In genomic region chr4:140787414-140787813, GRCm38 (mm10) we compare ENCODE assay signal across 10 mouse cellular contexts. TPM values are rescaled to one million over a fixed set of nuclear protein-coding genes. Genes with fewer than 3 reads are reported as not detected.
DNase-seq lines count a peak whose midpoint lies in the region; ATAC-seq and TF ChIP-seq lines count a peak whose summit lies in the region.
"Had no signal": no experiment of that assay in that cellular context is flagged by ENCODE, and none has a peak within 500 bp of the region (broad histone marks: within the 10 kb centered on the region; RNA-seq: fewer than 3 reads in every experiment).

No protein-coding gene starts in this region.

- intact Hi-C loops in gastrocnemius, postnatal 14 days (cut with DNase I; ENCODE audit: low total_unique reads) = loop anchor here (5.0 kb wide), 1 partner anchor 165 kb away; no protein-coding TSS in a partner anchor
- intact Hi-C loops in heart, postnatal 25 days (cut with DNase I) = no loop called here
- intact Hi-C loops in left cerebral cortex, postnatal 4 days (cut with DNase I) = no loop called here

- no peak overlapping the region for H3K4me3 ChIP-seq in bone marrow, adult 2 months (replicated peaks; ENCODE audit: control insufficient read depth, low read depth, low read length)
- no peak overlapping the region for H3K4me3 ChIP-seq in lung, embryonic 14.5 days (ENCODE audit: low read depth, low read length)
- no peak overlapping the region for H3K4me3 ChIP-seq in midbrain, embryonic 13.5 days (replicated peaks)

- peak overlapping the region; percentile 96 for H3K27ac ChIP-seq in bone marrow, adult 2 months (ENCODE audit: control insufficient read depth, insufficient read depth, low read depth, low read length, poor library complexity)
- no peak overlapping the region for H3K27ac ChIP-seq in lung, embryonic 14.5 days (ENCODE audit: low read depth)
- no peak overlapping the region for H3K27ac ChIP-seq in midbrain, embryonic 13.5 days

- no peak for TF ChIP-seq CTCF in bone marrow, adult 2 months (IDR thresholded peaks at IDR 0.05; ENCODE audit: control insufficient read depth, insufficient read depth, low read length)
- no peak for TF ChIP-seq CTCF in lung, embryonic 14.5 days (IDR thresholded peaks at IDR 0.05; ENCODE audit: low read depth)

- peaks cover 3% of the 10 kb centered on the region for H3K4me1 ChIP-seq in bone marrow, adult 2 months (ENCODE audit: control insufficient read depth, insufficient read depth, low read length)
- no peaks in the 10 kb centered on the region for H3K4me1 ChIP-seq in lung, embryonic 14.5 days (ENCODE audit: insufficient read depth)
- H3K4me1 ChIP-seq in midbrain, embryonic 13.5 days (replicated peaks) = no peaks in the 10 kb centered on the region

- WGBS in bone marrow, adult 2 months = 4% methylated on average over 4 of the region's 4 CpGs
- 64% methylated on average over 4 of the region's 4 CpGs for WGBS in lung, embryonic 14.5 days
- 62% methylated on average over 4 of the region's 4 CpGs for WGBS in midbrain, embryonic 13.5 days

- ATAC-seq in lung, embryonic 14.5 days (ENCODE audit: insufficient read depth) = peak; percentile 54; the same call in 1 of the 2 replicates
- no peak for ATAC-seq in midbrain, embryonic 13.5 days
- ATAC-seq: intestine, postnatal 0 days had no signal

- no peak overlapping the region for H3K4me2 ChIP-seq in lung, embryonic 14.5 days
- no peak overlapping the region for H3K4me2 ChIP-seq in midbrain, embryonic 13.5 days (replicated peaks)

- H3K9ac ChIP-seq in lung, embryonic 14.5 days = no peak overlapping the region
- no peak overlapping the region for H3K9ac ChIP-seq in midbrain, embryonic 13.5 days (replicated peaks)

- H3K27me3 ChIP-seq in lung, embryonic 14.5 days (ENCODE audit: insufficient read depth, low read length) = no peaks in the 10 kb centered on the region
- no peaks in the 10 kb centered on the region for H3K27me3 ChIP-seq in midbrain, embryonic 13.5 days

- no peaks in the 10 kb centered on the region for H3K9me3 ChIP-seq in lung, embryonic 14.5 days (ENCODE audit: low read depth, low read length)
- H3K9me3 ChIP-seq in midbrain, embryonic 13.5 days = no peaks in the 10 kb centered on the region

- peak; percentile 30 for DNase-seq in gastrocnemius, postnatal 14 days
- no peak for DNase-seq in gastrocnemius, postnatal 4 days (ENCODE audit: low spot score in 2 of 2)
- DNase-seq in heart, postnatal 25 days (ENCODE audit: low spot score) = peak; percentile 52
- DNase-seq in lung, embryonic 14.5 days = peak; percentile 48
- DNase-seq in left cerebral cortex, postnatal 4 days = no peak
- DNase-seq in right cerebral cortex, adult 2 months (ENCODE audit: low spot score in 2 of 2) = no peak

- H3K36me3 ChIP-seq in lung, embryonic 14.5 days (ENCODE audit: insufficient read depth) = no peaks in the 10 kb centered on the region
- no peaks in the 10 kb centered on the region for H3K36me3 ChIP-seq in midbrain, embryonic 13.5 days

- TF ChIP-seq POLR2A in bone marrow, adult 2 months (IDR thresholded peaks at IDR 0.05; ENCODE audit: borderline replicate concordance, control insufficient read depth, low read depth, low read length) = no peak

RNA-seq across cellular contexts. Expression of gene Padi4, which starts 13.4 kb away (rescaled TPM):
- total RNA-seq in gastrocnemius, postnatal 14 days (2021) = under 1 TPM; 0.13 to 0.14 TPM
- under 1 TPM; 0.29 to 0.52 TPM for total RNA-seq in gastrocnemius, postnatal 4 days (2021)
- polyA plus RNA-seq in bone marrow, adult 2 months (2011; ENCODE audit: insufficient read depth, insufficient read length, low replicate concordance, missing spikeins) = 15.2 and 60.1 TPM in 2 replicates
- under 1 TPM; 0.73 to 0.98 TPM for total RNA-seq in heart, postnatal 25 days (2021)
- 1.8 and 2.1 TPM in 2 replicates for polyA plus RNA-seq in lung, embryonic 14.5 days (2014; fragmentation: Nextera tagmentation; extraction: Ambion mirVana)
- total RNA-seq in left cerebral cortex, postnatal 4 days (2021) = not detected
- 0.19 TPM in 2 replicates for polyA plus RNA-seq in midbrain, embryonic 13.5 days (2015; fragmentation: Nextera tagmentation; extraction: Ambion mirVana)

RNA-seq across cellular contexts. Expression of gene Padi3, which starts 23.0 kb away (rescaled TPM):
- total RNA-seq in gastrocnemius, postnatal 14 days (2021) = 1 to 10 TPM; 1.3 to 1.9 TPM
- under 1 TPM; 0.15 to 0.18 TPM for total RNA-seq in gastrocnemius, postnatal 4 days (2021)
- polyA plus RNA-seq in bone marrow, adult 2 months (2011; ENCODE audit: insufficient read depth, insufficient read length, low replicate concordance, missing spikeins) = 1.1 TPM in 1 of 2 replicates, not detected in the other
- total RNA-seq in heart, postnatal 25 days (2021) = under 1 TPM in 1 of 2 experiments, not detected in 1; 0.20 TPM
- polyA plus RNA-seq in lung, embryonic 14.5 days (2014; fragmentation: Nextera tagmentation; extraction: Ambion mirVana) = 0.12 and 0.14 TPM in 2 replicates
- total RNA-seq in left cerebral cortex, postnatal 4 days (2021) = not detected
- 0.05 TPM in 1 of 2 replicates, not detected in the other for polyA plus RNA-seq in midbrain, embryonic 13.5 days (2015; fragmentation: Nextera tagmentation; extraction: Ambion mirVana)

RNA-seq across cellular contexts. Expression of gene Padi6, which starts 45.0 kb away (rescaled TPM):
- total RNA-seq in gastrocnemius, postnatal 14 days (2021) = not detected
- total RNA-seq in gastrocnemius, postnatal 4 days (2021) = under 1 TPM in 1 of 2 experiments, not detected in 1; 0.10 TPM
- polyA plus RNA-seq in bone marrow, adult 2 months (2011; ENCODE audit: insufficient read depth, insufficient read length, low replicate concordance, missing spikeins) = not detected in 2 replicates
- total RNA-seq in heart, postnatal 25 days (2021) = not detected
- polyA plus RNA-seq in lung, embryonic 14.5 days (2014; fragmentation: Nextera tagmentation; extraction: Ambion mirVana) = not detected in 2 replicates
- 1 to 10 TPM in 1 of 2 experiments, under 1 TPM in 1; 0.42 to 1.4 TPM for total RNA-seq in left cerebral cortex, postnatal 4 days (2021)
- 0.08 TPM in 1 of 2 replicates, not detected in the other for polyA plus RNA-seq in midbrain, embryonic 13.5 days (2015; fragmentation: Nextera tagmentation; extraction: Ambion mirVana)
- polyA plus RNA-seq: C2C12; intestine, postnatal 0 days had no signal

RNA-seq across cellular contexts. Expression of gene Padi1, which starts 58.2 kb away (rescaled TPM):
- total RNA-seq in gastrocnemius, postnatal 14 days (2021) = under 1 TPM; 0.07 to 0.08 TPM
- not detected for total RNA-seq in gastrocnemius, postnatal 4 days (2021)
- polyA plus RNA-seq in bone marrow, adult 2 months (2011; ENCODE audit: insufficient read depth, insufficient read length, low replicate concordance, missing spikeins) = not detected in 2 replicates
- total RNA-seq in heart, postnatal 25 days (2021) = not detected
- 0.04 and 0.11 TPM in 2 replicates for polyA plus RNA-seq in lung, embryonic 14.5 days (2014; fragmentation: Nextera tagmentation; extraction: Ambion mirVana)
- total RNA-seq in left cerebral cortex, postnatal 4 days (2021) = under 1 TPM in 1 of 2 experiments, not detected in 1; 0.08 TPM
- not detected in 2 replicates for polyA plus RNA-seq in midbrain, embryonic 13.5 days (2015; fragmentation: Nextera tagmentation; extraction: Ambion mirVana)

Comparison
In these comparisons a context has a peak if more than half of its experiments do, and no peak if none do; other contexts are left out.
1. DNase-seq: peak in gastrocnemius, postnatal 14 days (single experiment), heart, postnatal 25 days (single experiment) and lung, embryonic 14.5 days (single experiment); none in gastrocnemius, postnatal 4 days (0 of 2), left cerebral cortex, postnatal 4 days (single experiment) and right cerebral cortex, adult 2 months (0 of 2).